Mouse (Mus musculus): ENCODE measurements around the gene Slc38a3.

- no peak for TF ChIP-seq GATA1 (IDR thresholded peaks at IDR 0.05; ENCODE audit: borderline replicate concordance, low read length)
- TF ChIP-seq FLI1 (IDR thresholded peaks at IDR 0.05; ENCODE audit: low read length), result no peak
These were observed 15.9 kb downstream of the Slc38a3 start for GRCm38 (mm10) chr9:107653474-107653873.

Data from megakaryocyte, embryonic 14.5 days (primary cell).